Mouse (Mus musculus) myocyte (in vitro differentiated cells): ENCODE data around the gene Gpc6.

ENCODE experiments used
- CEBPB ChIP-seq: IDR thresholded peaks from 2 replicates; pipeline ENCODE4 v1.6.1; 2011; ENCODE audit warnings: mild to moderate bottlenecking, moderate library complexity; ENCODE audit not compliant: poor library complexity, insufficient read depth, severe bottlenecking
- E2F4 ChIP-seq: IDR thresholded peaks from one replicate; pipeline ENCODE4 v1.6.1; 2011; ENCODE audit warnings: mild to moderate bottlenecking, control low read depth, moderate library complexity; ENCODE audit not compliant: insufficient read depth
- MAX ChIP-seq: IDR thresholded peaks from one replicate; pipeline ENCODE4 v1.6.1; 2011; ENCODE audit warnings: low read depth, mild to moderate bottlenecking, control low read depth
- POLR2A ChIP-seq: IDR thresholded peaks from one replicate; pipeline ENCODE4 v1.6.1; 2011; ENCODE audit warnings: low read depth, mild to moderate bottlenecking, control low read depth, moderate library complexity; ENCODE audit not compliant: insufficient read length
- POLR2AphosphoS2 ChIP-seq: IDR thresholded peaks from one replicate; pipeline ENCODE4 v1.6.1; 2011; ENCODE audit warnings: low read depth, control low read depth; ENCODE audit not compliant: insufficient read length
- REST ChIP-seq: IDR thresholded peaks from one replicate; pipeline ENCODE4 v1.6.1; 2011; ENCODE audit warnings: mild to moderate bottlenecking, control low read depth, moderate library complexity; ENCODE audit not compliant: insufficient read depth, insufficient read length
- TCF12 ChIP-seq: IDR thresholded peaks from one replicate; pipeline ENCODE4 v1.6.1; 2011; ENCODE audit warnings: mild to moderate bottlenecking, control low read depth; ENCODE audit not compliant: poor library complexity, insufficient read depth, severe bottlenecking
- TCF3 ChIP-seq: IDR thresholded peaks from one replicate; pipeline ENCODE4 v1.6.1; 2011; ENCODE audit warnings: low read depth, control low read depth; ENCODE audit not compliant: insufficient read length
- USF1 ChIP-seq: IDR thresholded peaks from one replicate; pipeline ENCODE4 v1.6.1; 2011; ENCODE audit warnings: low read depth, mild to moderate bottlenecking, control low read depth, moderate library complexity

DNA sequence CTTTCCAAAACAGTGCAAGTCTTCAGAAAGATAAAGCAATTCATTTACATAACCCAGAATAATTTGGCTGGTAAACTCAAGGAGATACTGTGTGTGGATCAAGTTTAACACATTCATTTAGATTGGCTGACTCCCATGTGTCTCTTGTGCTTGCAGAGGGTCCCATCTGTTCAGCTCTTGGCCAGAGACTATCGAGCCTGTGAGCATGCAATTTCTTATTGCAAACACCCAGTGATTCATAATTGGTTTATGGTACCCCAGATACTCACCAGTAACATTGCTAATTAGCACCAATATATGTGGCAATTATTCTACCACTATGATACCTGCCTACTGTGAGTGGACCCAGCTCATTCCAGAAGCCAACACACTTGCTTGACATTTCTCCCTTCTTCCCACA lies 87.9 kb downstream of the Gpc6 start:
- TF ChIP-seq POLR2A (no peak), TCF12 (no peak), MAX (no peak), REST (no peak), E2F4 (no peak), USF1 (no peak), POLR2AphosphoS2 (no peak), CEBPB (no peak), TCF3 (no peak)
